Mouse (Mus musculus): Measurements from ENCODE around the gene Map3k6. TPM values are rescaled to one million over a fixed set of nuclear protein-coding genes. Genes with fewer than 3 reads are reported as not detected.

Gene Map3k6
- polyA plus RNA-seq, 1 experiment from 2014 or later = 2.8 TPM

GRCm38 (mm10) chr4:133263756-133264155 is 23.1 kb downstream of the Map3k6 start:
- 92% methylated on average over 5 of the region's 5 CpGs for WGBS
- Histone ChIP-seq H3K36me3 (ENCODE audit: control insufficient read depth, insufficient read depth, low read length) (peaks cover 45% of the 10 kb centered on the region), H3K4me1 (ENCODE audit: control insufficient read depth, insufficient read depth, low read length) (no peaks in the 10 kb centered on the region), H3K4me2 (replicated peaks; ENCODE audit: low read depth, low read length) (no peak overlapping the region), H3K9ac (ENCODE audit: low read depth, low read length) (no peak overlapping the region), H3K27ac (ENCODE audit: low read depth, low read length) (no peak overlapping the region), H3K9me3 (ENCODE audit: control insufficient read depth, low read length) (no peaks in the 10 kb centered on the region), H3K27me3 (ENCODE audit: control insufficient read depth, insufficient read depth, low read length) (no peaks in the 10 kb centered on the region), H3K4me3 (ENCODE audit: low read length) (no peak overlapping the region)
- ATAC-seq (ENCODE audit: low FRiP score, low TSS enrichment) = no peak

GRCm38 (mm10) chr4:133264559-133264958 is 23.9 kb downstream of the Map3k6 start:
- no peaks in the 10 kb centered on the region for H3K9me3 ChIP-seq (ENCODE audit: control insufficient read depth, low read length)
- H3K27ac ChIP-seq (ENCODE audit: low read depth, low read length) = no peak overlapping the region
- no peaks in the 10 kb centered on the region for H3K27me3 ChIP-seq (ENCODE audit: control insufficient read depth, insufficient read depth, low read length)
- no peak for ATAC-seq (ENCODE audit: low FRiP score, low TSS enrichment)
- WGBS = 92% methylated on average over 2 of the region's 2 CpGs
- no peak overlapping the region for H3K9ac ChIP-seq (ENCODE audit: low read depth, low read length)
- no peak overlapping the region for H3K4me3 ChIP-seq (ENCODE audit: low read length)
- peaks cover 53% of the 10 kb centered on the region for H3K36me3 ChIP-seq (ENCODE audit: control insufficient read depth, insufficient read depth, low read length)
- no peak overlapping the region for H3K4me2 ChIP-seq (replicated peaks; ENCODE audit: low read depth, low read length)
- H3K4me1 ChIP-seq (ENCODE audit: control insufficient read depth, insufficient read depth, low read length) = no peaks in the 10 kb centered on the region

DNA sequence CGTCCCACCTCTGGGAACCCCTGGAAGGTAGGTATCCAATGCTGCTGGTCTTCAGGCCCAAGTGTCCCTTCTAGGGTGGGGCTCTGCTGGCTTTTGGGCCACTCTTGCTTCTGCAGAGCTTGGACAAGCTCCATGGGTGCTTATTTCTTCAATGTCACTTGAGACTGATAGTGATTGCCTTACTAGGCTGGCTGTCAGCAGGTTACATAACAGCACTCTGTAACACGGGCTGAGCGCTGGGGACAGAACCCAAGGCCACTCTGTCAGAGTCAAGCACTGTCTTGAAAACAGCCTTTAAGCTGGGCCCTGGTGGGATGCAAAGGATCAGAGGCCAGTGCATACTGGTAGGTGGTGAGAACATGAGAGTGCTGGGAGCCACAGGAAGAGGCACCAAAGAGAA is 24.7 kb downstream of the Map3k6 start:
- Histone ChIP-seq H3K9ac (ENCODE audit: low read depth, low read length) (no peak overlapping the region), H3K4me3 (ENCODE audit: low read length) (no peak overlapping the region), H3K9me3 (ENCODE audit: control insufficient read depth, low read length) (no peaks in the 10 kb centered on the region), H3K36me3 (ENCODE audit: control insufficient read depth, insufficient read depth, low read length) (peaks cover 55% of the 10 kb centered on the region), H3K27ac (ENCODE audit: low read depth, low read length) (no peak overlapping the region), H3K27me3 (ENCODE audit: control insufficient read depth, insufficient read depth, low read length) (no peaks in the 10 kb centered on the region), H3K4me1 (ENCODE audit: control insufficient read depth, insufficient read depth, low read length) (no peaks in the 10 kb centered on the region), H3K4me2 (replicated peaks; ENCODE audit: low read depth, low read length) (no peak overlapping the region)
- no peak for ATAC-seq (ENCODE audit: low FRiP score, low TSS enrichment)
- 96% methylated on average over 3 of the region's 3 CpGs for WGBS

DNA sequence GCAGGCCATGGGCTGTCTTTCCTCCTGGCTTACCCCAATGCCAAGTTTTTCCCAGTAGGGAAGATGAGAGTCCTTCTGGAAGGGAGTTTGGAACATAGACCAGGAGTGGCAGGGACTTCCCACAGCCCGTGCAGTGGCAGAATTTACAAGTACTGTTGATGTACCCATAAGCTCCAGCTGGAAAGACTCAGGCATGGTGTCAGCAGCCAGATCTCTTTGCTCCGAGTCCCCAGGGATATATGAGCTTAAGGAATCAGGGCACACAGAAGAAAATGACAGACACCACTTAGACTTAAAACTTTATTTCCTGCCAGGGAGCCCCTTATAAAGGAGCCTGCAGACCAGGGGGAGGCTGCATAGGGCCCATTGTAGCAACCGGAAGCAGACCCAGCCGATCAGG is 25.1 kb downstream of the Map3k6 start:
- Histone ChIP-seq H3K4me3 (ENCODE audit: low read length) (no peak overlapping the region), H3K9me3 (ENCODE audit: control insufficient read depth, low read length) (no peaks in the 10 kb centered on the region), H3K4me2 (replicated peaks; ENCODE audit: low read depth, low read length) (no peak overlapping the region), H3K9ac (ENCODE audit: low read depth, low read length) (no peak overlapping the region), H3K4me1 (ENCODE audit: control insufficient read depth, insufficient read depth, low read length) (no peaks in the 10 kb centered on the region), H3K27ac (ENCODE audit: low read depth, low read length) (no peak overlapping the region), H3K27me3 (ENCODE audit: control insufficient read depth, insufficient read depth, low read length) (no peaks in the 10 kb centered on the region), H3K36me3 (ENCODE audit: control insufficient read depth, insufficient read depth, low read length) (peaks cover 58% of the 10 kb centered on the region)
- WGBS = 77% methylated on average over 4 of the region's 4 CpGs
- ATAC-seq (ENCODE audit: low FRiP score, low TSS enrichment) = no peak

DNA sequence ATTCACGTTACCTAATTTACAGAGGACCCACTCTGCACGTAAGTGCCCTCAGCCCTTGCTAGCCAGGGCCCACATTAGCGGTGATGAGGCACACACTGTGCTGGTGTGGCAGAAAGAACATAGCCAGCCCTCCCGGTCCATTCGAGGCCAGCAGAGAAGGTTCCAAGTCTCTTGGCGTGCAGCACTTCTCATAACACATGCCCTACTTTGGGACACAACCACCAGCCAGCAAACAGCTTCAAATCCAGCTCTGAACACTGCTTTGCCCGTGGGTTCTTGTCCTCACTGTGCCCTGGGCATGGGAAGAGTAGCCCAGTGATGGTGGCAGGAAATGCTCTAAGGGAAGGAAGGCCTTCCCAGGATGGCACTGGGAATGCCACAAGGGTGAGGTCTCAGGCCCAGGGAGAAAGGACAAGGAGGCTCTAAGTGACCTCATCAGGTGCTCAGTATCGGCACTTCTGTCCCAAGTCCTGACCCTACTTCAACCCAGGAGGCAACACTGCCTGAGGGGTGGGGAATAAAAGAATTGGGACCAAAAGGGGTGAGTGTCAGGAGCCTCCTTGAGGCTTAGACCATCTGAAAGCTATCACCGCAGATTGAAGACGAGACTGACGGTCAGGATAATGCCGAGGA is 25.7 kb downstream of the Map3k6 start:
- no peaks in the 10 kb centered on the region for H3K9me3 ChIP-seq (ENCODE audit: control insufficient read depth, low read length)
- H3K27me3 ChIP-seq (ENCODE audit: control insufficient read depth, insufficient read depth, low read length) = no peaks in the 10 kb centered on the region
- no peak for ATAC-seq (ENCODE audit: low FRiP score, low TSS enrichment)
- H3K4me2 ChIP-seq (replicated peaks; ENCODE audit: low read depth, low read length) = no peak overlapping the region
- no peaks in the 10 kb centered on the region for H3K4me1 ChIP-seq (ENCODE audit: control insufficient read depth, insufficient read depth, low read length)
- peaks cover 61% of the 10 kb centered on the region for H3K36me3 ChIP-seq (ENCODE audit: control insufficient read depth, insufficient read depth, low read length)
- H3K9ac ChIP-seq (ENCODE audit: low read depth, low read length) = no peak overlapping the region
- 92% methylated on average over 12 of the region's 12 CpGs for WGBS
- no peak overlapping the region for H3K27ac ChIP-seq (ENCODE audit: low read depth, low read length)
- no peak overlapping the region for H3K4me3 ChIP-seq (ENCODE audit: low read length)

DNA sequence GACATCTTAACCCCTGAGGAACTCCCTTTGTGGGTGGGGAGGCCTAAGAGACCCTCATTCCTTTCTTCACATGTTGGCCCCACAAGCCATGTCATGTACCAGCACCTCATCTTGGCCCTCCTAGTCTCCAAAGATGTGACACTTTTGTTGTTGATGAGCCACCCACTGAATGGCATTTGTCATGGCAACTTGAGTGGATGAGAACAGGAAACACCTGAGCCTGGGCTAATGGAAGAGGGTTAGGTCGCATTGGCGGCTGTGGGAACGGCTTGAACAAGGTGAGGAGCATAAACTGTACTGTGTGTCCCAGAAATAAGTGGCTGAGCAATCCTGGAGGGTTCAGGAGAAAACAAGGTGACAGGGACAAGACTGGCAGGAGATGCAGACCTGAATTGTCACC is 28.3 kb downstream of the Map3k6 start:
- Histone ChIP-seq H3K4me2 (replicated peaks; ENCODE audit: low read depth, low read length) (no peak overlapping the region), H3K27ac (ENCODE audit: low read depth, low read length) (no peak overlapping the region), H3K9ac (ENCODE audit: low read depth, low read length) (no peak overlapping the region), H3K27me3 (ENCODE audit: control insufficient read depth, insufficient read depth, low read length) (no peaks in the 10 kb centered on the region), H3K4me1 (ENCODE audit: control insufficient read depth, insufficient read depth, low read length) (no peaks in the 10 kb centered on the region), H3K9me3 (ENCODE audit: control insufficient read depth, low read length) (no peaks in the 10 kb centered on the region), H3K36me3 (ENCODE audit: control insufficient read depth, insufficient read depth, low read length) (peaks cover 59% of the 10 kb centered on the region), H3K4me3 (ENCODE audit: low read length) (no peak overlapping the region)
- WGBS = 90% methylated on average over 3 of the region's 3 CpGs
- no peak for ATAC-seq (ENCODE audit: low FRiP score, low TSS enrichment)

DNA sequence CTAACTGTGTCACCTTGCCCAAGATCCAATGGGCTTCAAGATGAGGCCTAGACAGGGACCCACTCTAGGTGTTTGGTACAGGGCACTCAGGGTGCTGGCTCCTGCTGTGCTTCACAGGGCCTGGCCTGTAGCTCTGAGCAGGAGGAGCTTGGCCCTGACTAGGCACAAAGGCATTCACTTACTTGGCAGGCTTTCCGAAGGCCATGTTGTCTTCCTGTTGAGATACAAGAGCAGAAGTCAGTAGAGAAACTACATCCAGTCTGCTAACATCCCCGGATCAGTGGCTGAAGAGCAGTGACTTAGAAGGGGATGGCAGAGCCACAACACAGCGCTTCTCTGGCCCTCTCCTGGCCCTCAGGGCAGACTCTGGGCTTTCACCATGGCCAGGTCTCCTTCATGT is 29.0 kb downstream of the Map3k6 start:
- Histone ChIP-seq H3K4me1 (ENCODE audit: control insufficient read depth, insufficient read depth, low read length) (no peaks in the 10 kb centered on the region), H3K4me2 (replicated peaks; ENCODE audit: low read depth, low read length) (no peak overlapping the region), H3K36me3 (ENCODE audit: control insufficient read depth, insufficient read depth, low read length) (peaks cover 57% of the 10 kb centered on the region), H3K27ac (ENCODE audit: low read depth, low read length) (no peak overlapping the region), H3K9me3 (ENCODE audit: control insufficient read depth, low read length) (no peaks in the 10 kb centered on the region), H3K27me3 (ENCODE audit: control insufficient read depth, insufficient read depth, low read length) (no peaks in the 10 kb centered on the region), H3K9ac (ENCODE audit: low read depth, low read length) (no peak overlapping the region), H3K4me3 (ENCODE audit: low read length) (no peak overlapping the region)
- no peak for ATAC-seq (ENCODE audit: low FRiP score, low TSS enrichment)
- WGBS = 92% methylated on average over 3 of the region's 3 CpGs

DNA sequence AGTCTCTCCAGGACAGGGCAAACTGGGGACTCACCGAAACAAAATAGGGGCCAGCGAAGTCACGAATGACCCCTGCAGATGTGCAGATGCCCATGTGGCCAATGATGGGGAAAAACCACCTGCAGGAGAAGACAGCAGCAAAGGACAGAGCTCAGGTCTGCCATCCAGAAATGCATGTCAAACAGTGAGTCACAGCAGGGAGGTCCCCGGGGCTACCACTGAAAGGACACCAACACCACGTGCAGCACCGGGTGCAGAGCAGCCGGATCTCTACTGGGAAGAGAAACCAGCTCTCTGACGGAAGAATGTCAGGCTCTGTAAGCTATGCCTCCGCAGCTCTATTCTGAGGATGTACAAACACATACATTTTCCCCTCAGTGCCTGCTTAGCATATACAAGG is 30.3 kb downstream of the Map3k6 start:
- Histone ChIP-seq H3K9ac (ENCODE audit: low read depth, low read length) (no peak overlapping the region), H3K27me3 (ENCODE audit: control insufficient read depth, insufficient read depth, low read length) (no peaks in the 10 kb centered on the region), H3K4me2 (replicated peaks; ENCODE audit: low read depth, low read length) (no peak overlapping the region), H3K4me1 (ENCODE audit: control insufficient read depth, insufficient read depth, low read length) (no peaks in the 10 kb centered on the region), H3K4me3 (ENCODE audit: low read length) (no peak overlapping the region), H3K9me3 (ENCODE audit: control insufficient read depth, low read length) (no peaks in the 10 kb centered on the region), H3K27ac (ENCODE audit: low read depth, low read length) (no peak overlapping the region), H3K36me3 (ENCODE audit: control insufficient read depth, insufficient read depth, low read length) (peaks cover 44% of the 10 kb centered on the region)
- WGBS = 92% methylated on average over 9 of the region's 9 CpGs
- no peak for ATAC-seq (ENCODE audit: low FRiP score, low TSS enrichment)

- H3K4me2 ChIP-seq (replicated peaks; ENCODE audit: low read depth, low read length) = peak within 1 kb of the TSS; percentile 61
- H3K9me3 ChIP-seq (ENCODE audit: control insufficient read depth, low read length) = no peaks in the 10 kb centered on the region
- peak within 1 kb of the TSS; percentile 88 for H3K9ac ChIP-seq (ENCODE audit: low read depth, low read length)
- H3K4me3 ChIP-seq (ENCODE audit: low read length) = peak within 1 kb of the TSS; percentile 88
- no peaks in the 10 kb centered on the region for H3K27me3 ChIP-seq (ENCODE audit: control insufficient read depth, insufficient read depth, low read length)
- peak within 1 kb of the TSS; percentile 89 for H3K27ac ChIP-seq (ENCODE audit: low read depth, low read length)
- no peaks in the 10 kb centered on the region; the same call in 1 of the 2 replicates for H3K36me3 ChIP-seq (ENCODE audit: control insufficient read depth, insufficient read depth, low read length)
- WGBS = under 1% methylated on average over 73 of the region's 73 CpGs
- ATAC-seq (ENCODE audit: low FRiP score, low TSS enrichment) = peak; percentile 90
- peaks cover 20% of the 10 kb centered on the region for H3K4me1 ChIP-seq (ENCODE audit: control insufficient read depth, insufficient read depth, low read length)
These were observed 36.7 kb downstream of the Map3k6 start, which contains the start of gene Tmem222 for GRCm38 (mm10) chr4:133277104-133278026. Tmem222 (minus strand) TSS chr4:133277792.
